Mouse (Mus musculus): ENCODE results near the gene Pcsk5.

Pcsk5 gene

GRCm38 (mm10) chr19:17400571-17400970 is 436.9 kb downstream of the Pcsk5 start:
- no peak for DNase-seq (ENCODE audit: low spot score in 2 of 2)

GRCm38 (mm10) chr19:17399965-17400364 is 437.5 kb downstream of the Pcsk5 start:
- DNase-seq (ENCODE audit: low spot score in 2 of 2) = no peak

DNA sequence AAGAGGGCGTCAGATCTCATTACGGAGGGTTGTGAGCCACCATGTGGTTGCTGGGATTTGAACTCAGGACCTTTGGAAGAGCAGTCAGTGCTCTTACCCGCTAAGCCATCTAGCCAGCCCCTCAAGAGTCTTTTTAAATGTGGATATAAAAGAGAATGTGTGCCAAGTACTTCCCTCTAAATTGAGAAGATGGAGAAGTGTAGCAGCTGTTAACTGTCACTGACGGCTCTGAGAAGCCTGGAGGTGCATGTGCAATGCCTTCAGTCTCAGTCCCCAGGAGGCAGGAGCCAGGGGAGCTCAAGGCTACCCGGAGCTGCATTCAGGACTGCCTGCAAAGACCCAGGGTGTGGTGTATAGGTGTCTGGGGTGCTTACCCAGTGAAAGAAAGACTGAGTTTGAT is 439.5 kb downstream of the Pcsk5 start:
- DNase-seq (ENCODE audit: low spot score in 2 of 2) = no peak

GRCm38 (mm10) chr19:17396802-17397201 is 440.6 kb downstream of the Pcsk5 start:
- DNase-seq (ENCODE audit: low spot score in 2 of 2) = no peak

DNA sequence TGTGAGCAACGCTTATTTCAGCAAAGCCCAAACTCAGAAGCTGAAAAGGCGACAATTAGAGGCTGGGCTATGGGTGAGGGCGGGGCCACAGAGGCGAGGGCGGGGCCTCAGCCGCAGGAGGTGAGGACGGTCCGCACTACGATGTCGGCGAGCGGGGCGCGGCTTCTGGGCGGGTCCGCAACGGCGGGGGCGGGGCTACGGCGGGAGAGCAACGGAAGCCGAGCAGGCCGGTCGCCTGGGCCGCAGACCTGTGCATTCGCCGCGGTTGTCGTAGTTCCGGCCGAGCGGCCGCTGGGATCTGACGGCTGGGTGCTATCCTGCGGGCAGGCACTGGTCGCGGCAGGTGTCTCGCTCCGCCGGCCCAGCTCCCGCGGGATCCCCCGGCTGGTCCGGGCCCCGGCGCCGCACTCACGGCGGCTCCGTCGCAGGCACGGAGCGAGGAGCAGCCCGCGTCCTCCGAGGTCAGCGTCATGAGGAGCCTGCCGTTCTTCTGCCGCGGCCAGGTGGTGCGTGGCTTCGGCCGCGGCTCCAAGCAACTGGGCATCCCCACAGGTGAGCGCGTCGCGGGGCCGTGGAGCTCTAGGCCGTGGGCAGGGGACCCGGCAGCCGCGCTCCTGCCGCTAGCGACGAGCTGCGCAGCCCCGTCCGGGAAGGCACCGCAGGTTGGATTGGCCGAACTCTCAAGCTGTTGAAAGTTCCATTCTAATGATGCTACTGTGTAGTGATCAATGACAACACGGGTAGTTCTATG is 443.4 kb downstream of the Pcsk5 start, which contains the start of gene Rfk:
TSS of gene Rfk (plus strand) at position 203 of the 751 bp plus-strand sequence.
- peak; percentile 67 to 85 for DNase-seq (ENCODE audit: low spot score in 2 of 2)

- no peak for DNase-seq (ENCODE audit: low spot score in 2 of 2)
These were observed 444.6 kb downstream of the Pcsk5 start for GRCm38 (mm10) chr19:17392866-17393265.

DNA sequence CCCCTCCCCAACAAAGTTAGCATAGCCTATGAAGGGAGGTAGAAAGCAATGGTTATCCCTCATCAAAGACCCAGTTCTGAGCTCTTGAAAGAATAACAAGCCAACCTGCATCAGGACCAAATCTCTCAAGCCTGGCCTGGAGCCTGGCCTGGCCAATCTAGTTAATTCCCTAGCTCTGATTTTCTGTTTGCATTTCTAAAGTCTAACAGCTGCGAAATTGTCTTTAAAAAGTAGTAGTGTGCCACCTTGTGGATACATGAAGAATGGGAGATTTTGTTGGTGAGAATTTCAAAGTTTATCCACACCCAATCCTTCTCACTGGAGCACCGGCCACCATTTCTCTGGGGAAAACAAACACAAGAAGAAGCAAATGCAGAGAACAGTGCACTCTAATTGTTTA is 449.0 kb downstream of the Pcsk5 start:
- DNase-seq (ENCODE audit: low spot score in 2 of 2) = no peak

- DNase-seq (ENCODE audit: low spot score in 2 of 2) = no peak
These were observed 451.0 kb downstream of the Pcsk5 start for GRCm38 (mm10) chr19:17386424-17386823.

DNA sequence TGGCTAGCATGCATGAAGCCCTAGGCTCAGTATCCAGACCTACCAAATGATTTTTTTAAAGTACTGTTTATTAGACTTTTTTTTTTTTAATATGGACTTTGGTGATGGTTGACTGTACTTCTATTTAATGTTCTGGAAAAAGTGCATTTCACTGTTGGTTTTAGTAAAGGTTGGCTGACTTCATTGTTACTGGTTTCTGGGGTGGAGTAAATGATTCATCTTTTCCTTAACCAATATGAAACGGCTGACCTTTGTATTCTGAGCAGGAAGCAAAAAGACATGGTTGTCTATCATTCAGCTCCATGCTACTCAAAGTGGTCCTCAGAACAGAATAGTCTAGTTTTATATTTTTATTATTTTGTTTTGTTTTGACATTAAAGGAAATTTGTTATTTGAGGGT is 452.0 kb downstream of the Pcsk5 start:
- DNase-seq (ENCODE audit: low spot score in 2 of 2) = no peak

- DNase-seq (ENCODE audit: low spot score in 2 of 2) = no peak
These were observed 452.4 kb downstream of the Pcsk5 start for GRCm38 (mm10) chr19:17385022-17385421.

DNA sequence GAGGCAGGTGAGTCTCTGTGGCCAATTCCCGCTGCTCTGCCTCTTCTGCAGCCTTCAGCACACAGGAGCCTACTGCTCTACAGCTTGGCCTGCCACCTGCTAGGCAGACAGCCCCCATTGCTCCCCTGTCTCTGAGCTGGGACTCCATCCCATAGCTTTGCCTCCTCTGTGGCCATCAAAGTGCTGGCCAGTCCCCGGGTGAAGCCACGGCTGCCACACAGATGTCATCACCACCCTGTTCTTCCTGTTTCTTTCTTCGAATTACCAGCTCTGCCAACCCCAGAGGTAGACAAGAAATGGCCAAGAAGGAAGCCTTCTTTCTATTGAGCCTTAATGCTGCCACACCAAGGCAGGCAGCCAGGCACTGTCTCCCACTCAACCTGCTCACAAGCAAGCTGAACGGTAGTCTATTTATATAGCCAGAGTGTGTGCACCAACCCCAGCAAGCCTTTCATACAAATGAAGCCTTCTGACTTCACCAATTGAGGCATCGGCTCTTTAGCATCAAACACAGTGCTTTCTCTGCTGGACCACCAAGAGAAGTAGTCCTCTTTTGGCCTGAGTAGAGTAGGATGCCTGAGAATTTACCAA is 454.5 kb downstream of the Pcsk5 start:
- DNase-seq (ENCODE audit: low spot score in 2 of 2) = no peak

All from frontal cortex, postnatal 14 days (tissue).